Mouse (Mus musculus): Measurements from ENCODE around the gene Klhl5. TPM values are rescaled to one million over a fixed set of nuclear protein-coding genes. Genes with fewer than 3 reads are reported as not detected.

Klhl5 gene
- total RNA-seq, 2 experiments from 2014 or later = 51.1 to 60.2 TPM

GRCm38 (mm10) chr5:65177026-65177514, 69.7 kb downstream of the Klhl5 start:
- intact Hi-C loops (cut with DNase I) = no loop called here
- no peak for DNase-seq (ENCODE audit: low spot score in 2 of 2)

GRCm38 (mm10) chr5:65178477-65178876, 71.1 kb downstream of the Klhl5 start:
- intact Hi-C loops (cut with DNase I) = no loop called here
- DNase-seq (ENCODE audit: low spot score in 2 of 2) = no peak

- no peak for DNase-seq (ENCODE audit: low spot score in 2 of 2)
- intact Hi-C loops (cut with DNase I) = no loop called here
Observed at GRCm38 (mm10) chr5:65181160-65181793, 73.9 kb downstream of the Klhl5 start.

GRCm38 (mm10) chr5:65181794-65182169, 74.4 kb downstream of the Klhl5 start:
- intact Hi-C loops (cut with DNase I) = no loop called here
- no peak for DNase-seq (ENCODE audit: low spot score in 2 of 2)

- DNase-seq (ENCODE audit: low spot score in 2 of 2) = no peak
- intact Hi-C loops (cut with DNase I) = no loop called here
Observed at GRCm38 (mm10) chr5:65182268-65182667, 74.9 kb downstream of the Klhl5 start.

GRCm38 (mm10) chr5:65191601-65192000, 84.3 kb downstream of the Klhl5 start:
- peak in 1 of 2 experiments; percentile 56 for DNase-seq (ENCODE audit: low spot score in 2 of 2)
- intact Hi-C loops (cut with DNase I) = no loop called here

GRCm38 (mm10) chr5:65194441-65194840, 87.1 kb downstream of the Klhl5 start:
- DNase-seq (ENCODE audit: low spot score in 2 of 2) = peak in 1 of 2 experiments; percentile 16
- intact Hi-C loops (cut with DNase I) = no loop called here

- DNase-seq (ENCODE audit: low spot score in 2 of 2) = peak; percentile 99
- intact Hi-C loops (cut with DNase I) = no loop called here
Observed at GRCm38 (mm10) chr5:65199346-65200128, 92.2 kb downstream of the Klhl5 start, which contains the start of gene Wdr19. Gene Wdr19 (plus strand): TSS chr5:65199696.

- intact Hi-C loops (cut with DNase I) = no loop called here
- DNase-seq (ENCODE audit: low spot score in 2 of 2) = no peak
Observed at GRCm38 (mm10) chr5:65204726-65205125, 97.4 kb downstream of the Klhl5 start.

GRCm38 (mm10) chr5:65213321-65213720, 106.0 kb downstream of the Klhl5 start:
- intact Hi-C loops (cut with DNase I) = loop anchor here (1.0 kb wide), 1 partner anchor 210 kb away; no protein-coding TSS in a partner anchor

More at GRCm38 (mm10) chr5:65213321-65213720, 106.0 kb downstream of the Klhl5 start:
- DNase-seq (ENCODE audit: low spot score in 2 of 2) = peak; percentile 21 to 28

Other genes with a start within 250 kb of the Klhl5 start
- gene Tlr1, start 174.0 kb upstream of the Klhl5 start, total RNA-seq (2021) = under 1 TPM in 1 of 2 experiments, not detected in 1; 0.15 TPM
- 1 to 10 TPM in 1 of 2 experiments, under 1 TPM in 1; 0.70 to 1.8 TPM for gene Tlr6, start 147.4 kb upstream of the Klhl5 start, total RNA-seq (2021)
- gene Fam114a1, start 137.5 kb upstream of the Klhl5 start, total RNA-seq (2021) = 1 to 10 TPM; 4.8 to 5.9 TPM
- gene Tmem156, start 15.4 kb upstream of the Klhl5 start, total RNA-seq (2021) = under 1 TPM; 0.61 to 0.62 TPM
- gene Wdr19, start 92.2 kb downstream of the Klhl5 start, total RNA-seq (2021) = 10 to 100 TPM; 19.7 to 20.1 TPM
- 10 to 100 TPM; 27.0 to 29.6 TPM for gene Rfc1, start 228.1 kb downstream of the Klhl5 start, total RNA-seq (2021)
- gene Klb, start 240.8 kb downstream of the Klhl5 start, total RNA-seq (2021) = under 1 TPM; 0.29 to 0.47 TPM

Measured in left cerebral cortex, postnatal 14 days (tissue).